Comparison of ENCODE assay signal across 25 mouse cellular contexts in genomic region chr2:6538500-6538899, GRCm38 (mm10).
DNase-seq lines count a peak whose midpoint lies in the region; ATAC-seq and TF ChIP-seq lines count a peak whose summit lies in the region.
"Had no signal": no experiment of that assay in that cellular context is flagged by ENCODE, and none has a peak within 500 bp of the region (broad histone marks: within the 10 kb centered on the region; RNA-seq: fewer than 3 reads in every experiment).

No protein-coding gene starts in this region.

- TF ChIP-seq CTCF in hindbrain, postnatal 0 days (IDR thresholded peaks at IDR 0.05; ENCODE audit: low read depth), result no peak

- no peak overlapping the region for H3K4me2 ChIP-seq in heart, embryonic 11.5 days
- H3K4me2 ChIP-seq in hindbrain, postnatal 0 days (ENCODE audit: low read depth, low read length), result no peak overlapping the region
- H3K4me2 ChIP-seq: kidney, embryonic 15.5 days; limb, embryonic 13.5 days; liver, embryonic 12.5 days; midbrain, embryonic 12.5 days; neural tube, embryonic 13.5 days had no signal

- H3K36me3 ChIP-seq in heart, embryonic 10.5 days, result no peaks in the 10 kb centered on the region
- H3K36me3 ChIP-seq in heart, embryonic 11.5 days (ENCODE audit: control insufficient read depth, insufficient read depth, low read length), result no peaks in the 10 kb centered on the region
- H3K36me3 ChIP-seq in hindbrain, postnatal 0 days (ENCODE audit: insufficient read depth, low read length), result peaks cover 7% of the 10 kb centered on the region; the same call in 1 of the 2 replicates
- 0 out of 2 replicates have a peak, but pooled peaks cover 6% of the 10 kb centered on the region for H3K36me3 ChIP-seq in hindbrain, embryonic 10.5 days
- H3K36me3 ChIP-seq: G1E; kidney, embryonic 15.5 days; limb, embryonic 13.5 days; liver, embryonic 12.5 days; midbrain, embryonic 12.5 days had no signal

- H3K27ac ChIP-seq in heart, embryonic 10.5 days, result no peak overlapping the region
- H3K27ac ChIP-seq in heart, embryonic 11.5 days (ENCODE audit: low read depth, low read length), result no peak overlapping the region
- no peak overlapping the region for H3K27ac ChIP-seq in hindbrain, postnatal 0 days
- H3K27ac ChIP-seq in hindbrain, embryonic 10.5 days, result no peak overlapping the region
- H3K27ac ChIP-seq: kidney, embryonic 15.5 days; limb, embryonic 13.5 days; liver, embryonic 12.5 days; midbrain, embryonic 12.5 days; neural tube, embryonic 13.5 days had no signal

- no peak overlapping the region for H3K9ac ChIP-seq in heart, embryonic 11.5 days (ENCODE audit: low read depth, low read length)
- no peak overlapping the region for H3K9ac ChIP-seq in hindbrain, postnatal 0 days (replicated peaks; ENCODE audit: low read length)
- H3K9ac ChIP-seq: kidney, embryonic 15.5 days; limb, embryonic 13.5 days; liver, embryonic 12.5 days; midbrain, embryonic 12.5 days; neural tube, embryonic 13.5 days had no signal

- WGBS in heart, embryonic 10.5 days, result 70% methylated on average over 2 of the region's 2 CpGs
- WGBS in heart, embryonic 11.5 days (ENCODE audit: insufficient replicate concordance), result 70% methylated on average over 2 of the region's 2 CpGs
- 72% methylated on average over 2 of the region's 2 CpGs for WGBS in hindbrain, postnatal 0 days
- 80% methylated on average over 2 of the region's 2 CpGs for WGBS in hindbrain, embryonic 10.5 days

- peak; percentile 58 for DNase-seq in heart, embryonic 10.5 days (ENCODE audit: low spot score)
- no peak for DNase-seq in hindbrain, postnatal 0 days (ENCODE audit: low spot score)
- no peak for DNase-seq in hindbrain, embryonic 10.5 days (ENCODE audit: low spot score)
- DNase-seq in testis, postnatal 10 days (ENCODE audit: low spot score), result peak; percentile 35
- no peak for DNase-seq in testis, postnatal 14 days (ENCODE audit: low spot score)
- no peak for DNase-seq in kidney, adult 8-10 months
- DNase-seq: adrenal gland, adult 8-10 months; B cell, adult 2 months; cerebellum, adult 8-10 months; cerebellum, postnatal 36 days; gastrocnemius, postnatal 10 days; heart, postnatal 14 days; kidney, postnatal 36 days; layer of hippocampus, adult 9-11 months; retina, postnatal 1 day had no signal

- no peaks in the 10 kb centered on the region for H3K9me3 ChIP-seq in heart, embryonic 10.5 days
- H3K9me3 ChIP-seq in heart, embryonic 11.5 days (replicated peaks; ENCODE audit: control insufficient read depth, low read length), result no peaks in the 10 kb centered on the region
- no peaks in the 10 kb centered on the region for H3K9me3 ChIP-seq in hindbrain, postnatal 0 days (ENCODE audit: low read length)
- no peaks in the 10 kb centered on the region for H3K9me3 ChIP-seq in hindbrain, embryonic 10.5 days
- H3K9me3 ChIP-seq: G1E; kidney, embryonic 15.5 days; limb, embryonic 13.5 days; liver, embryonic 12.5 days; midbrain, embryonic 12.5 days; neural tube, embryonic 13.5 days had no signal

- no peak overlapping the region for H3K4me3 ChIP-seq in heart, embryonic 10.5 days
- H3K4me3 ChIP-seq in heart, embryonic 11.5 days (ENCODE audit: low read depth, low read length), result no peak overlapping the region
- no peak overlapping the region for H3K4me3 ChIP-seq in hindbrain, postnatal 0 days (ENCODE audit: low read length)
- H3K4me3 ChIP-seq in hindbrain, embryonic 10.5 days, result no peak overlapping the region
- H3K4me3 ChIP-seq: kidney, embryonic 15.5 days; limb, embryonic 13.5 days; liver, embryonic 12.5 days; midbrain, embryonic 12.5 days; neural tube, embryonic 13.5 days had no signal

- H3K4me1 ChIP-seq in heart, embryonic 10.5 days, result peaks cover 31% of the 10 kb centered on the region
- peaks cover 5% of the 10 kb centered on the region; the same call in 1 of the 2 replicates for H3K4me1 ChIP-seq in heart, embryonic 11.5 days (ENCODE audit: control insufficient read depth, insufficient read depth, low read length)
- H3K4me1 ChIP-seq in hindbrain, postnatal 0 days (ENCODE audit: insufficient read depth, low read length), result no peaks in the 10 kb centered on the region
- H3K4me1 ChIP-seq in hindbrain, embryonic 10.5 days (replicated peaks), result peaks cover 3% of the 10 kb centered on the region; the same call in 1 of the 2 replicates
- H3K4me1 ChIP-seq: kidney, embryonic 15.5 days; midbrain, embryonic 12.5 days; neural tube, embryonic 13.5 days had no signal

- H3K27me3 ChIP-seq in heart, embryonic 10.5 days (ENCODE audit: insufficient read depth, poor library complexity, severe bottlenecking), result no peaks in the 10 kb centered on the region
- no peaks in the 10 kb centered on the region for H3K27me3 ChIP-seq in heart, embryonic 11.5 days (ENCODE audit: control insufficient read depth, insufficient read depth, low read length)
- no peaks in the 10 kb centered on the region for H3K27me3 ChIP-seq in hindbrain, postnatal 0 days (ENCODE audit: insufficient read depth, low read length)
- no peaks in the 10 kb centered on the region for H3K27me3 ChIP-seq in hindbrain, embryonic 10.5 days (ENCODE audit: insufficient read depth, poor library complexity, severe bottlenecking)
- H3K27me3 ChIP-seq: CH12.LX; kidney, embryonic 15.5 days; limb, embryonic 13.5 days; liver, embryonic 12.5 days; midbrain, embryonic 12.5 days; neural tube, embryonic 13.5 days had no signal

- ATAC-seq in heart, embryonic 11.5 days (replicated peaks; ENCODE audit: insufficient number of reproducible peaks, low FRiP score, low TSS enrichment), result no peak
- ATAC-seq in hindbrain, postnatal 0 days, result 0 out of 2 replicates have a peak, but pooled peaks have one; percentile 11
- ATAC-seq: activated CD4-positive, CD25-positive, alpha-beta regulatory T cell, adult 4 months; intestine, postnatal 0 days; liver, embryonic 12.5 days had no signal

Comparison
In these comparisons a context has a peak if more than half of its experiments do, and no peak if none do; other contexts are left out.
1. DNase-seq: peak in heart, embryonic 10.5 days (single experiment) and testis, postnatal 10 days (single experiment); none in hindbrain, postnatal 0 days (single experiment), hindbrain, embryonic 10.5 days (single experiment), testis, postnatal 14 days (single experiment) and kidney, adult 8-10 months (0 of 2).